Mouse (Mus musculus): ENCODE data around the gene Serpine3.
"Not testable (repeated sequence)": the region's sequence is repeated elsewhere in the genome, so short reads cannot be mapped to it uniquely, and the experiment has no call there.

The Serpine3 gene

GRCm38 (mm10) chr14:62663367-62663766, at the start of gene Serpine3:
Gene Serpine3, plus strand, starts transcription at chr14:62663667.
- DNase-seq (ENCODE audit: low read depth) = no peak

GRCm38 (mm10) chr14:62622393-62622792, 41.1 kb upstream of the Serpine3 start:
- DNase-seq (ENCODE audit: low read depth) = no peak

DNA sequence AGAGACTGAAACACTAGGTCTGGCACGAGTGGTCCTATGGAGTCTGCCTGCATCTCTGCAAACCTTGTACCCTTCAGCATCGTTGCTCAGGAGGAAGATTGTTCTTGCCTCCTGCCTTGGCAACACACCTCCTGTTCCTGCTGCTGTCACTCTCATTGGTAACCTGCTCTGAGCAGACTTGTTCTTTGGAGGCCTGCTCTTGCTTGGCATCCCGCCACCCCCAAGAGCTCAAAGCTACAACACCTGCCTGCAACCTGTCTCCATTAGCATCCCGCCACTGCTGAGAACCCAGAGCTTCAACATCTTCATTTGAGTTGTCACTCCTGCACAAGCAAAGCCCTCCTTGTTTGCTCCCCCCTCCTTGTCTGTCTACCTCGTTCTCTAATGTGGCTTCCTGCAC, 35.5 kb upstream of the Serpine3 start:
- DNase-seq (ENCODE audit: low read depth) = no peak

- DNase-seq (ENCODE audit: low read depth) = no peak
These were observed 25.8 kb upstream of the Serpine3 start for GRCm38 (mm10) chr14:62637436-62638344.

DNA sequence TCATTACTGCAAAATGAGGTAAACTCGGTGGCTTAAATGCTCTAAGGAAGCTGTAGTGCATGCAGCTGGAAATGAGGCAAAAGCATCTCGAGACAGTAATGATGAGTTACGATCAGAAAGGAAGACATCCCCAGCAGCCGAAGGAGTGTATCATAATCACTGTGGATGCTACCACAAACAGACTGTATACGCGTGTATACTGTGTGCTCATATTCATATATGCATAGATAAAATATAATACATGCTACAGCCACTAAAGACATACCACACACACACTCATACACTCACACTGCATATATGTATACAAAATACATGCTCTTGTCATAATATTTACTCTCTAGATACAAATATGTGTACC, 25.1 kb upstream of the Serpine3 start:
- DNase-seq (ENCODE audit: low read depth) = no peak

GRCm38 (mm10) chr14:62639111-62639510, 24.4 kb upstream of the Serpine3 start:
- DNase-seq (ENCODE audit: low read depth) = peak; percentile 1

DNA sequence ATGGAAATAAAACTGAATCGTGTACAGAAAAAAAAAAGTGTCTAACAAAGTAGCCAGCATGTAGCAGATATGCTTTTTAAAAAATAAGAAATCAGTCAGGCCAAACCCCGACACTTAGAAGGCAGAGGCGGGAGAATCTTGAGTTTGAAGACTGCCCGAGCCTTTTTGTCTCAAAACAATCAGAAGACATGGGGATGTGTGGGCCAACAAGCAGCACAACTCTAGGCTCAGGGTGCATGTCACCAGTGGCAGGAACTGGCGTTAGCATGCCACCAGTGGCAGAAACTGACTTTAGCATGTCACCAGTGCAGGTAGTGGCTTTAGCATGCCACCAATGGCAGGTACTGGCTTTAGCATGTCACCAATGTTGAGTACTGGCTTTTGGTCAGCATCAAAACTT, 23.9 kb upstream of the Serpine3 start:
- DNase-seq (ENCODE audit: low read depth) = no peak

- no peak for DNase-seq (ENCODE audit: low read depth)
These were observed 23.1 kb upstream of the Serpine3 start for GRCm38 (mm10) chr14:62640396-62640795.

GRCm38 (mm10) chr14:62642368-62642767, 21.1 kb upstream of the Serpine3 start:
- not testable (repeated sequence) for DNase-seq (ENCODE audit: low read depth)

GRCm38 (mm10) chr14:62648405-62648804, 15.1 kb upstream of the Serpine3 start:
- DNase-seq (ENCODE audit: low read depth) = no peak

- no peak for DNase-seq (ENCODE audit: low read depth)
These were observed 13.1 kb upstream of the Serpine3 start for GRCm38 (mm10) chr14:62650376-62650775.

DNA sequence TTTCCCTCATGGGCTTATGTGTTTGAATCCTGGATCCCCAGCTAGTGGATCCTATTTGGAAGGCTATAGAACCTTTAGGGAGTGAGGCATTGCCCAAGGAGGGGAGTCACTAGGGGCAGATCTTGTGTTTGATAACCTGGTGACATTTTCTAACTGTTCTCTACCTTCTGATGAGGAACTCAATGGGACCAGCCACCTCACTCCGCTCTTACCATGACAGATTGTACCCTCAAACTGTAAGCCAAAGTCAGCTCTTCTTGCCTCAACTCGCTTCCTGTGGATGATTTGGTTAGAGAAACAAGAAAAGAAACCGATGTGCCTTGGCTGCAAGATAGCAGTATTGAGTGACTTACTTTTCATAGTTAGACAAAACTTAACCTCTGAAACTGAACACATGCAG, 11.7 kb upstream of the Serpine3 start:
- DNase-seq (ENCODE audit: low read depth) = no peak

- no peak for DNase-seq (ENCODE audit: low read depth)
These were observed 7.5 kb upstream of the Serpine3 start for GRCm38 (mm10) chr14:62655996-62656395.

DNA sequence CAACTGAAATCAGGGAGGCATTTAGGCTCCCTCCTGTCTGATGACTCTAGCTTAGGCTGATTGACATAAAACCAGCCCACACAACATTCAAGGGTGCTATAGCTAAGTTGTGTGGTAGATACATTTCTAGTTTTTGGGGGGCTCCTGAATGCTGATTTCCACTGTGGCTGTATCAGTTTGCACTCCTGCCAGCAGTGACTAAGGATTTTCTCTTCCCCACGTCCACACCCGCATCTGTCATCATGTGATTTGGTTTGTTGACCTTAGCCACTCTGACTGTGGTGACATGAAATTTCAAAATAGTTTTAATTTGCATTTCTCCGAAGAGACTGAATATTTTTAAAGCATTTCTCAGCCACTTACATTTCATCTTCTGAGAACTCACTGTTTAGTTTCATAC, 6.0 kb upstream of the Serpine3 start:
- DNase-seq (ENCODE audit: low read depth) = no peak

DNA sequence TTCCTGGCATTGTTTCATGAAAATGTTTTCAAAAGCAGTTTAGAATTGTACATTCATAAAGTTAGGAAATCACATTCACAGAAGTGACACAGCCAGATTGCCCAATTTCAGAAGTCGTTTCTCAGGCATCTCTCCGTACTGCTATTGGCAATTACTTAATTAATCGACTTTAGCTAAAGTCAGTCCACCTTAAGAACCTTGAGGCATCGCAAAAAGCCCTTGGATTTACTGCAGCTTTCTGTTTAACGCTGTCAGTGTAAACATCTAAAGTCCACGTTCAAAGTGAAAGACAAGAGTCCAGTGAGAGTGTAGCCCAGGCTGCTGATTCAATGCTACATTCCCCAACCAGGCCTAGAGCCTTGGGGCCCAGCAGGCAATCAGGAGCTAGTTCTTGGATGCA, 1.1 kb upstream of the Serpine3 start:
- DNase-seq (ENCODE audit: low read depth) = no peak

GRCm38 (mm10) chr14:62664976-62665673, 1.7 kb downstream of the Serpine3 start:
- DNase-seq (ENCODE audit: low read depth) = no peak

DNA sequence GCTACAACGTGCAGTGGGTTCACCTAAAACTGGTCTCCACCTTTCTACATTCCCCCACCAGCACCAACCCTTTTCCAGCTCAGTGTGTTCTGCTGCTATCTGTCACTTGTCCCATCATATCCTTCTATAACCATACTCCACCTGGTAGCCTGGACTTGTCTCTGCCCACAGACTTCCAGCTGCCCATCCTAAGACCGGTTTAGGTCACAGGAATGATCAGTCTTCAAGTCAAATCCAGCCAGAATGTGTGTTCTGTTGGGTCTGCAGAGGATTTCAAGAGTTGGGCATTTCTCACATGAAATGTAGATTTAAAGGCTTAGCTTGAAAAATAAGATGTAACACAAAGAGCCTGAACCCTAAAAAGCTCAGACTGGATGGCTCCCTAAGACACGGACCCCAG, 10.2 kb downstream of the Serpine3 start:
- no peak for DNase-seq (ENCODE audit: low read depth)

GRCm38 (mm10) chr14:62718161-62718560, 54.7 kb downstream of the Serpine3 start:
- DNase-seq (ENCODE audit: low read depth) = no peak

DNA sequence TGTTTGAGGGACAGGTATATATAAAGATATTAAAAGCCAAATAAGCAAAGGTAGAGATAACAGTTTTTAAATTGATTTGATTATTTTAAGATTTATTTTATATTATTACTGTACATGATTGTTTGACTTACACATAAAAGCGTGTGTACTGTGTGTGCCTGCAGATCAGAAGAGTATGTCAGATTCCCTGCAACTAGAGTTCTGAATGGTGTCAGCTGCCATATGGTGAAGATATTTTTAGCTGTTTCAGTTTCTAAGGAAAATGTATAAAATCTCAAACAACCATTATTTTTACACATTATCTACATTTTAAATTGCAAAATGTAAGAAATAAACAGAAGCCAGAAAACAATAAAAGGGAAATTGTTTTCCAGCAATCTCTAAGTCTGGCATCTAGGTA, 58.2 kb downstream of the Serpine3 start:
- DNase-seq (ENCODE audit: low read depth) = no peak

- no peak for DNase-seq (ENCODE audit: low read depth)
These were observed 61.1 kb downstream of the Serpine3 start for GRCm38 (mm10) chr14:62724560-62724959.

- no peak for DNase-seq (ENCODE audit: low read depth)
These were observed 68.4 kb downstream of the Serpine3 start for GRCm38 (mm10) chr14:62731902-62732301.

DNA sequence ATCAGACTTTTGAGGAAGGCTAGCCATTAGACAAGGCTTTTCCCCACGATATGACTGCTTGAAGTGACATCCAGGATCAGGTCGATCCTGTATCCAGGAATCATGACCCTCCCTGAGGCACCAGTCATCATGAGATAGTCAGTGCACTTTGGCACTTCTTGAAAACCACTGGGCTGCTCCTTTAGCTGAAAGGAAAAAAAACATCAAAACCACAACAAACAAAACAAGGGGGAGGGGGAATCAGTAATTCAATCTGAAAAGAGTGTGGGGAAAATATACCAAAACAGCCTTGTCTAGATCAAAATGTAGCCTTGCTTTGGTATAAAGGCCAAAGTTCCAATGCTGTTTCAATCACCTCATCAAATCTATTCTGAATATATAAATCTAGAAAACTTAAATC, 70.2 kb downstream of the Serpine3 start:
- peak; percentile 44 for DNase-seq (ENCODE audit: low read depth)

- no peak for DNase-seq (ENCODE audit: low read depth)
These were observed 72.2 kb downstream of the Serpine3 start for GRCm38 (mm10) chr14:62735646-62736045.
